Mouse (Mus musculus): ENCODE data around the gene Cep104.

Gene Cep104

DNA sequence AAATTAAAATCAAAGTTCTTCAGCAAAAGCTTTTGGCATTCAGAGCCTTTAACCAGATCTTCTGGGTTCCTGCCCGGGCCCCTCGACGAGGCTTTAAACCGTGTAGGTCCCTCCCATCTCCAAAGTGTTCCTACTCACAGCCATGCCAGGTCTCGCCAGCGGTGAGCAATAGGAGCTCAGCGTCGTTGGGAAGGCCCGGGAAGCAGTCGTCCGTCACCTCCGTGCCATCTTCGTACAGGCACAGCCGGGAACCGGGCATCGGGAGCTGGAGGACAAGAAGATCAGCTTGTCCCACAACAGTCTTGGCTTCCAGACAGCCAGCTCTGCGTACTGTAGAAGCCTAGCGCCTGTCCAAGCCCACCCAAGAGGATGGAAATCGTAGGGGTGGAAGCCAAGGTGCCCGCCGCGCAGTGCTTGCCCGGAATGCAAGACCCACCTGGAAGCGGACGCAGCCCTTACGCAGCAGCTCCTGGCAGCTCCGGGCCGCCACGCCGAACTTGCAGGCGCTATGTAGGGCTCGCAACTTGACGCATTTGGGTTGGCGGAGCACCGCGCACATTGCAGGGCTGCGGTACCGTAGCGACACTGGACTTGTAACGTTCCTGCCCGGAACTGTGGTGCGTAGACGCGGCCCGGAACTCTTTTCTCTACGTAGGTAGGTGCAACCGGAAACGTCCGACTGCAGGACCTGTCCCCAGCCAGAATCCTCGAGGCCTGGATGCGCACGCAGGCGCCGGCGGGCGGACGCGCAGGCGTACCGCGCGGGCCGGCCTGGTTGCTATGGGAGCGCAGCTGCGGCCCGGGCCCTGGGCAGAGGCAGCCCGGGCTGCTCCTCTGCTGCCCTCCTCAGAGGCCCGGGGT is at the start of gene Cep104, which contains the start of gene Dffb:
Cep104 (plus strand) TSS at position 764 of the 861 bp plus-strand sequence.
Dffb (minus strand) TSS at position 696 of the 861 bp plus-strand sequence.
- DNase-seq (ENCODE audit: low spot score in 2 of 2) = peak; percentile 92 to 93

- DNase-seq (ENCODE audit: low spot score in 2 of 2) = no peak
Observed at GRCm38 (mm10) chr4:153928772-153929299, 46.2 kb upstream of the Cep104 start.

DNA sequence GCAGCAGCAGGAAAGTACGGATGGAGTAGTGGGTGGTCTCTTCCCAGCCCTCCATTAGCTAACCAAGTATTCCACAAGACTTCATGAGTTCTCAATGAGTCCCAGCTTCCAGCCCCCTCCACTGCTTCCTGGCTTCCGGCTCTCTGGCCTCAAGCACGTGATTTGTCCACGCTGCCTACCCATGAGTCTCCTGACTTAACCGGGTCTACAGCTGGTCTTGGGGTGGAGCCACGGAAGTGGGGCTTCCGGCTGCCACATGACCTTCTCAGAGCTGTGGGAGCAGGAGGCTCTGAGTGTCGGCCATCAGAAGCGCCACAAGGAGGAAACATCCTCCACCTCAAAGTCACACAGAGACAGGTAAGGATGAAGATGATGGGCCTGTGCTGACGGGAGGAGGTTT is 45.6 kb upstream of the Cep104 start:
- no peak for DNase-seq (ENCODE audit: low spot score in 2 of 2)

- DNase-seq (ENCODE audit: low spot score in 2 of 2) = no peak
Observed at GRCm38 (mm10) chr4:153929921-153930320, 45.1 kb upstream of the Cep104 start.

- peak in 1 of 2 experiments; percentile 19 for DNase-seq (ENCODE audit: low spot score in 2 of 2)
Observed at GRCm38 (mm10) chr4:153943243-153943642, 31.8 kb upstream of the Cep104 start.

DNA sequence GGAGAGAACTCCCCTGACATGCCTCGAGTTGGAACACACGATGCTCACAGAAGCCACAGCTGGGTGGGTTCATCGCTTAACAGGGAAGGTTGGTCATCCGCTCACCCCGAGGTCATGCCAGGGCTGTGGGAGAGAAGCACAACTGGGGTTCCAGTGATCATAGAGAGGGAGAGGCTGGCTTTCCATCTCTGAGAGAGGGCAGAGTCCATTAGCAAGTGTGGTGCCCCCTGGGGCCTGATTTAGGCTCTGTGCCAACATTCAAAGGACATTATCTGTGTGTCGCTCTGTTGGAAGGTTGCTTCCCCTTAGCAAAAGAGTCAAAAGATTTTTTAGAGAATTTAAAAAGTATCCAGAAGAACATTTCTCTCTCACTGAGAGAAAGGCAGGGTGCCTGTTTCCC is 30.7 kb upstream of the Cep104 start:
- no peak for DNase-seq (ENCODE audit: low spot score in 2 of 2)

DNA sequence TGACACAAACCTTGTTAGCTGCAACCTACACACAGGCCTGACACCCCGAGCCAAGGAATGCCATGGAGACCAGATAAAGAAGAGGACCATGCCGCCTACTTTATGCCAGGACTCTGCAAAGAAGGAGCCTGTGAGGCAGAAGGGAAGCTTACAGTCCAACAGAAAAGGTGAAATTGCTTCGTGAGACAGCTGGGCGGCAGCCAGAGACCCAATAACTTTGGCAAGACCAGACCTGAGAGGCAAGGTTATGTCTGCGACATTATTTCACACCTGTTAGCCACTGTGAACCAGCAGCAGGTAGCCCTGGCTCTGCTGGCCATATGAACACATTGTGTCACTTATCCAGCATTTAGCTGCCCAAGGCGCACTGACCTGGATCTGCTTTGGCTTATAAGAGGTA is 29.3 kb upstream of the Cep104 start:
- no peak for DNase-seq (ENCODE audit: low spot score in 2 of 2)

DNA sequence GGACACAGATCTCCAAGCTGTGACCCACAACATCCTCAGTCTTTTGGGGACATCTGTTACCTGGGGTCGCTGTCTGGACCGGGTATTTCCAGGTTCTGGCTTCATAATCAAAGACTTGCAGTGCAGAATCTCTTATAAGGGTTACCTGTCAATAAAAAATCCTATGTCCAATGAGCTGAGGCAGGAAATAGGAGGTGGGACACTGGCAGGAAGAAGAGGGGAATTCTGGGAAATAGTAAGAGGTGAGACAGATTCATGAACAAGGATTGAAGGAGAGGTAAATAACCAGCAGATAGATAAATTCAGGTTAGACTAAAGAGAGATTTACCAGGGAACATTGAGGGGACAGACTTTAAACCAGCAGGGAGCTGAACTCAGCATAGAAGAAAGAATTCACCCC is 24.6 kb upstream of the Cep104 start:
- no peak for DNase-seq (ENCODE audit: low spot score in 2 of 2)

DNA sequence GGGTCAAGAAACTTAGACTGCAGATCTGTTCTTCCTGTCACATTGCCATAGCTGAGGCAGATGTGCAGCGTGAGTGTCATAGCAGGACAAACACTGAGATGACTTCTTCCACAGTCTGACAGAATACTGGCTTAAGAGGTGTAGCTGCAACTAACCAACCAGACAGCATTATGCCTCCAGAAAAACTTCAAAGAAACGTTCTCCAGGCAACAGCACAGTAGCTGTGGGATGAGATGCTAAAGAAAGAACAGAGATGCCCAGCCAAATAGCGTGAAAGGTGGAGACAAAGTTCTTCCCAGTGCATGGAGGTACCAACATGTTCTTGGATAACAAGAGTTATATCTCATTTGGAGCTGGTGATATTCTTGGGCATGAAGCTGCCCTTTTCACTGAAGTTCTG is 23.8 kb upstream of the Cep104 start:
- no peak for DNase-seq (ENCODE audit: low spot score in 2 of 2)

- DNase-seq (ENCODE audit: low spot score in 2 of 2) = no peak
Observed at GRCm38 (mm10) chr4:153951692-153952091, 23.3 kb upstream of the Cep104 start.

DNA sequence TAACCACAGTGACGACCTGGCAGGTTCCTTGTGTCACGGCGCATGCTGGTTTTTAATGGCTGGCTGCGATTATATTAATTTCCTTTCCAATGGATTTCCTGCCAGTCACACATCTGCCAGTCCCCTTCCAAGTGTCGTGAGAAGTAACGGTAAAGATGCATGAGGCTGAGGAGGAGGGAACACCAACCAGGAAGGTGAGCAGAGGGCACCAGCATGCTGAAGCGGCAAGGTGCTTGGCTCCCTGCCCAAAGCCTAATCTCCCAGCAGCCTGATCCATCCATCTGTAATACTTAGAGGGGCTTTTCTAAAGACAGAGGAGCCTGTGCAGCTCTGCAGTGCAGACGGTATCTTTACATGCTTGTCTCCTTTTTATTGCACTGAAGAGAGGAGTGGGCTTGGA is 19.3 kb upstream of the Cep104 start:
- DNase-seq (ENCODE audit: low spot score in 2 of 2) = no peak

- DNase-seq (ENCODE audit: low spot score in 2 of 2) = peak; percentile 95 to 96
Observed at GRCm38 (mm10) chr4:153956569-153957405, 18.2 kb upstream of the Cep104 start, which contains the start of gene A430005L14Rik. TSS of gene A430005L14Rik (plus strand) at chr4:153957237.

DNA sequence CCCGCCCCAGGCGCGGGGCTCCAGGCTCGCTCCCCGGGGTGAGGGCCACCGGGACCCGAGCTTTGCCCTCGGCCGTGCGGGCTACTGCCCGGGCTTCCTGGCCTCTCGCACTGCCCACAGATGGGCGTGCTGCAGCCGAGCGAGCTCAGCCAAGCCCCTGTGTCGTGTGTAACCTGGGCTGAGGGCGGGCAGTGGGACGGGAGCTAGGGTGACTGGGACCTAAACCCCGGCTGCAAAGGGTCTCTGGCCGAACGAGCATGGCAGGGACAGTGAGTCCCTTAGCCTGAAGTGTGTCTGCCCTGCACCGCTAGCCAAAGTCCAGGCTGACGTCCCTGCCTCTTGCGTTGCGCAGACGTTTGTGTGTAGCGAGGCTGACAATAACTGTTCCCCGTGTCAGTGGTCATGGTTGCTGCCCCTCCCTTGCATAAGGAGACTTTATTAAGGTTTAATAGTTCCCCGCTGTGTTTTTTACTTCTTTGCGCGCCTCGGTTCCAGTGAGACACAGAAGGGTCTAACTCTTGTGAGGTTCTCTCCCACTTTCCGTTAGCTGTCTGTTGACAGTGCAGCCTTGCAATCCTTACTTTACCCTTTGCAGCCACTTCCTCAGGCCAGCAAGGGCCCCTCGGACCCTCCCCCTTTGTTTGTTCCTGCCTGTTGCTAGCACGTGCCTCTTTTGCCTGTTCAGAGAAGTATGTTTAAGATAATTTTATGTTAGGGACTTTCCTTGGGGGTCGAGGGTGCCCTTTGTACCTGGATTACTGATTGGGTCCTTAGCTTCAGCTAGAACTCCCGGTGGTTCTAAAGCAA is 17.3 kb upstream of the Cep104 start:
- peak in 1 of 2 experiments; percentile 19 for DNase-seq (ENCODE audit: low spot score in 2 of 2)

- no peak for DNase-seq (ENCODE audit: low spot score in 2 of 2)
Observed at GRCm38 (mm10) chr4:153962631-153963030, 12.4 kb upstream of the Cep104 start.

- no peak for DNase-seq (ENCODE audit: low spot score in 2 of 2)
Observed at GRCm38 (mm10) chr4:153966651-153967050, 8.3 kb upstream of the Cep104 start.

DNA sequence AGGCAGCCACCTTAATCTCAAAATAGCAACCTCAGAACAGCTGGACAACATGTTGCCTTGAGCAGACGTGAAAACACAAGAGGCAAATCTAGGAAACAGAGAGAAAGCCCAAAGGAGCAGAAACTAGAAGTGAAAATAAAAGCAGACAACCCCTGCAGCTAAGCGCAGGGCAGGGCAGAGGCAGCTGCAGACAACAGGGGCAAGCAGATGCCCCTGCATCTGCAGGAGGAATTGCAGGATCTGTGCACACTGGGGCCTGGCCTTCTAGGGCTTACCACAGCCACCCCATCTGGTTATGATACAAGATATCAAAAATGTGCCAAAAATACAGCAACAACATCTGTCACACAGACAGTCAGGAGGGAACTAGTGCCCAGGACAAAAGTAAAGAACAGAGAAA is 7.4 kb upstream of the Cep104 start:
- no peak for DNase-seq (ENCODE audit: low spot score in 2 of 2)

GRCm38 (mm10) chr4:153968063-153968462 is 6.9 kb upstream of the Cep104 start:
- DNase-seq (ENCODE audit: low spot score in 2 of 2) = no peak

- no peak for DNase-seq (ENCODE audit: low spot score in 2 of 2)
Observed at GRCm38 (mm10) chr4:153975292-153975662, 283 bp downstream of the Cep104 start.

GRCm38 (mm10) chr4:153975768-153976167 is 774 bp downstream of the Cep104 start:
- no peak for DNase-seq (ENCODE audit: low spot score in 2 of 2)

- DNase-seq (ENCODE audit: low spot score in 2 of 2) = no peak
Observed at GRCm38 (mm10) chr4:153979243-153979642, 4.2 kb downstream of the Cep104 start.

DNA sequence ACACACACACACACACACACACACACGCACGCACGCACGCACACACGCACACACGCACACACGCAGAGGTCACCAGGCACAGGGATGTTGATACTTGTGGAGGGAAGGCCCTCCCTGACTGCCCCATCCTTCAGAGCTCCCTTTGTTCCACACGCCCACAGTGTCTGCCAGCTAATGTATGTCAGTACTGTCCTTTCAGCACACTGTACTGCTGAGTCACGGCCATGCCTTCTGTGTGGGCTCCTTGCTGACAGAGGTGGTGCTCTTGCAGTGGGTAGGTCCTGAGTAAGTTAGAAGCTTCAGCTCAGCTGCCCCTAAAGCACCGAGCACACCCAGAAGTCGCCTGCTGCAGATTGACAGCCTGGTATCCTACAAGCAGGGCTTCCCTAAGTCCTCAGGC is 5.5 kb downstream of the Cep104 start:
- no peak for DNase-seq (ENCODE audit: low spot score in 2 of 2)
